Mouse (Mus musculus): ENCODE measurements at regions not wholly inside any gene's neighbourhood (a gene's known extent, or its start where the extent isn't known, plus 50 kb on each side); places are given as distances from the start of the nearest gene placed in this dataset.

DNA sequence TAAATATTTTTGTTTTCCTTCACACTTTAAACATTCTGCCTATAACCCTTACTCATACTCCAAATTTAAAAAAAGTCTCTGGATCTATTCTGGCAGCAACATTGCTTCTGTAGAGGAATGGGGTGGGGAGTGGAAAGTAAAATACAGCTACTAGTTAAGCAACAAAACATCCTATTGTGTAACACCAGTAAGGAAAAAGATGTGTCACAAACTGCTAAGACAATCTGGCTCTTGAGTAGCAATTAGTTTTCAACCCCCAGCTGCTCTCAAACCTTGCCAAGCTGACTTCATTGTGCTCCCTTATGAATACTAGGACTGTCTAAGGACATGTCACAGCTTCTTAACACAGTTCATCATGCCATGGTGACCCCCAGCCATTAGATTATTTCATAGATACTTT is 500.2 kb upstream of the Tenm2 start:
- no peak for TF ChIP-seq CTCF (IDR thresholded peaks at IDR 0.05; ENCODE audit: low read depth)
- no peak for TF ChIP-seq EP300 (IDR thresholded peaks at IDR 0.05; ENCODE audit: low read depth)
